Mouse (Mus musculus) E14TG2a.4 (cell line): Measurements from ENCODE around the gene Elovl4.

Experiments used
- CTCF ChIP-seq: conservative IDR thresholded peaks from 2 replicates; pipeline ENCODE4 v1.5.1; 2014; ENCODE audit warnings: low read length
- POU5F1 ChIP-seq: IDR thresholded peaks from 2 replicates; pipeline ENCODE4 v1.6.1; 2014; ENCODE audit warnings: low read length, borderline replicate concordance

- TF ChIP-seq CTCF (no peak), POU5F1 (no peak)
Measured at GRCm38 (mm10) chr9:83730836-83731235, 75.2 kb downstream of the Elovl4 start.
